Mouse (Mus musculus) layer of hippocampus, postnatal 14 days (tissue): Measurements from ENCODE around the gene Sgcb. TPM values are rescaled to one million over a fixed set of nuclear protein-coding genes. Genes with fewer than 3 reads are reported as not detected.
A peak's percentile ranks its signal among the peaks of the same experiment; 100 is the strongest.
"Not testable (repeated sequence)": the region's sequence is repeated elsewhere in the genome, so short reads cannot be mapped to it uniquely, and the experiment has no call there.

Experiments used
- DNase-seq, 2 experiments: peaks; one replicate each; pipeline ENCODE4 v3.0.0; 2021 to 2022; ENCODE audit warnings: low spot score in 2 of 2, mixed read lengths in 1 of 2
- total RNA-seq, 2 experiments: library from RNA; stranded (reverse); gene quantifications; 2 replicates each; pipeline ENCODE4 v1.2.3; 2021

Sgcb gene
- total RNA-seq, 2 experiments from 2014 or later = 59.4 to 60.5 TPM

GRCm38 (mm10) chr5:73585212-73586115, 62.1 kb downstream of the Sgcb start:
- DNase-seq = peak; percentile 55 to 68

GRCm38 (mm10) chr5:73584011-73584410, 63.6 kb downstream of the Sgcb start:
- DNase-seq = not testable (repeated sequence)

Other genes starting within 250 kb of the Sgcb start
- 1 to 10 TPM; 3.3 to 3.4 TPM for gene Cwh43, start 241.7 kb downstream of the Sgcb start, total RNA-seq
- gene Dcun1d4, start 166.8 kb downstream of the Sgcb start, total RNA-seq = 100 to 1,000 TPM; 116 to 120 TPM
- not detected for gene Lrrc66, start 15.3 kb downstream of the Sgcb start, total RNA-seq
- gene Spata18, start 3.6 kb upstream of the Sgcb start, total RNA-seq = 1 to 10 TPM; 1.4 to 3.2 TPM